Mouse (Mus musculus): ENCODE results near the gene Elk4.

- TF ChIP-seq POLR2A (IDR thresholded peaks at IDR 0.05; ENCODE audit: borderline replicate concordance, low read depth, low read length): no peak
- TF ChIP-seq CTCF (IDR thresholded peaks at IDR 0.05; ENCODE audit: low read depth, low read length): no peak
Observed at GRCm38 (mm10) chr1:132011785-132012184, 4.4 kb downstream of the Elk4 start.

All from bone marrow macrophage, adult 2 months (primary cell).